Comparison of ENCODE assay signal across 8 mouse cellular contexts in genomic region chr1:158355177-158356050, GRCm38 (mm10). TPM values are rescaled to one million over a fixed set of nuclear protein-coding genes. Genes with fewer than 3 reads are reported as not detected.
DNase-seq lines count a peak whose midpoint lies in the region; ATAC-seq lines count a peak whose summit lies in the region.

No protein-coding gene starts in this region.

- peak; percentile 51 for ATAC-seq in forebrain, embryonic 12.5 days (ENCODE audit: low FRiP score)
- peak; percentile 35; the same call in 1 of the 2 replicates for ATAC-seq in intestine, embryonic 15.5 days

- peak overlapping the region; percentile 71 for H3K4me3 ChIP-seq in forebrain, embryonic 12.5 days (replicated peaks)
- H3K4me3 ChIP-seq in intestine, embryonic 15.5 days (replicated peaks) = peak overlapping the region; percentile 45
- H3K4me3 ChIP-seq in limb, embryonic 10.5 days = peak overlapping the region; percentile 65

- H3K36me3 ChIP-seq in forebrain, embryonic 12.5 days (replicated peaks) = no peaks in the 10 kb centered on the region
- no peaks in the 10 kb centered on the region for H3K36me3 ChIP-seq in intestine, embryonic 15.5 days
- no peaks in the 10 kb centered on the region for H3K36me3 ChIP-seq in limb, embryonic 10.5 days

- H3K27me3 ChIP-seq in forebrain, embryonic 12.5 days = peaks cover 35% of the 10 kb centered on the region
- peaks cover 24% of the 10 kb centered on the region for H3K27me3 ChIP-seq in intestine, embryonic 15.5 days (replicated peaks)
- peaks cover 80% of the 10 kb centered on the region for H3K27me3 ChIP-seq in limb, embryonic 10.5 days (ENCODE audit: low read depth, poor library complexity, severe bottlenecking)

- H3K4me2 ChIP-seq in forebrain, embryonic 12.5 days = peak overlapping the region; percentile 88
- H3K4me2 ChIP-seq in intestine, embryonic 15.5 days (replicated peaks) = peak overlapping the region; percentile 86

- 8% methylated on average over 28 of the region's 28 CpGs for WGBS in forebrain, embryonic 12.5 days
- WGBS in intestine, embryonic 15.5 days = 10% methylated on average over 28 of the region's 28 CpGs
- WGBS in limb, embryonic 10.5 days = 13% methylated on average over 28 of the region's 28 CpGs

- peaks cover 23% of the 10 kb centered on the region; the same call in 1 of the 2 replicates for H3K4me1 ChIP-seq in forebrain, embryonic 12.5 days
- peaks cover 4% of the 10 kb centered on the region; the same call in 1 of the 2 replicates for H3K4me1 ChIP-seq in intestine, embryonic 15.5 days (replicated peaks)
- H3K4me1 ChIP-seq in limb, embryonic 10.5 days = peaks cover 9% of the 10 kb centered on the region

- peak overlapping the region; percentile 65 for H3K9ac ChIP-seq in forebrain, embryonic 12.5 days
- H3K9ac ChIP-seq in intestine, embryonic 15.5 days = 0 out of 2 replicates have a peak overlapping the region, but pooled peaks have one; percentile 2

- DNase-seq in layer of hippocampus, adult 11-12 months (ENCODE audit: low spot score) = peak; percentile 32
- DNase-seq in layer of hippocampus, adult 9-10 months (ENCODE audit: low spot score) = no peak
- DNase-seq in limb, embryonic 10.5 days (ENCODE audit: low spot score) = no peak
- DNase-seq in neural tube, embryonic 10.5 days (ENCODE audit: extremely low spot score, low spot score) = peak; percentile 53
- DNase-seq in spleen, postnatal 14 days (ENCODE audit: low spot score in 2 of 2) = no peak
- no peak for DNase-seq in ovary, adult 18-20 months (ENCODE audit: low spot score)

- H3K9me3 ChIP-seq in forebrain, embryonic 12.5 days = no peaks in the 10 kb centered on the region
- no peaks in the 10 kb centered on the region for H3K9me3 ChIP-seq in intestine, embryonic 15.5 days
- H3K9me3 ChIP-seq in limb, embryonic 10.5 days (replicated peaks) = no peaks in the 10 kb centered on the region

- H3K27ac ChIP-seq in forebrain, embryonic 12.5 days = peak overlapping the region; percentile 44; the same call in 1 of the 2 replicates
- H3K27ac ChIP-seq in intestine, embryonic 15.5 days = no peak overlapping the region
- H3K27ac ChIP-seq in limb, embryonic 10.5 days = no peak overlapping the region

RNA-seq across cellular contexts. Expression of gene Brinp2, which starts 0.7 kb away (rescaled TPM):
- polyA plus RNA-seq in forebrain, embryonic 12.5 days (2016; fragmentation: Nextera tagmentation; extraction: Ambion mirVana) = 14.8 and 15.2 TPM in 2 replicates
- 0.47 and 0.54 TPM in 2 replicates for polyA plus RNA-seq in intestine, embryonic 15.5 days (2015; fragmentation: Nextera tagmentation; extraction: Ambion mirVana)
- polyA plus RNA-seq in limb, embryonic 10.5 days (2016; fragmentation: Nextera tagmentation; extraction: Ambion mirVana) = 0.04 and 0.10 TPM in 2 replicates

RNA-seq across cellular contexts. Expression of gene Astn1, which starts 6.7 kb away (rescaled TPM):
- 25.9 and 26.0 TPM in 2 replicates for polyA plus RNA-seq in forebrain, embryonic 12.5 days (2016; fragmentation: Nextera tagmentation; extraction: Ambion mirVana)
- 0.97 and 1.1 TPM in 2 replicates for polyA plus RNA-seq in intestine, embryonic 15.5 days (2015; fragmentation: Nextera tagmentation; extraction: Ambion mirVana)
- polyA plus RNA-seq in limb, embryonic 10.5 days (2016; fragmentation: Nextera tagmentation; extraction: Ambion mirVana) = 1.4 and 2.8 TPM in 2 replicates

Comparison
In these comparisons a context has a peak if more than half of its experiments do, and no peak if none do; other contexts are left out.
1. DNase-seq: peak in layer of hippocampus, adult 11-12 months (single experiment) and neural tube, embryonic 10.5 days (single experiment); none in layer of hippocampus, adult 9-10 months (single experiment), limb, embryonic 10.5 days (single experiment), spleen, postnatal 14 days (0 of 2) and ovary, adult 18-20 months (single experiment).
2. RNA of gene Brinp2, which starts 0.7 kb away (polyA plus RNA-seq): 14.8 to 15.2 TPM in forebrain, embryonic 12.5 days; 0.47 to 0.54 TPM in intestine, embryonic 15.5 days and 0.04 to 0.10 TPM in limb, embryonic 10.5 days; every median in the first group is over 10 times any median in the second.
3. Peak in every context shown above with its lines, with median percentiles within 50 percentile points of each other: H3K4me3 ChIP-seq.